Mouse (Mus musculus) central nervous system, embryonic 11.5 days (tissue): ENCODE data around the gene Ostm1. TPM values are rescaled to one million over a fixed set of nuclear protein-coding genes. Genes with fewer than 3 reads are reported as not detected.

ENCODE experiments used
- polyA plus RNA-seq: library from polyadenylated mRNA; depleted of rRNA; stranded (reverse); fragments of >200 nt; gene quantifications from 2 replicates; pipeline ENCODE4 v1.2.3, GENCODE M21; 2012; rRNA removed

The Ostm1 gene
- 18.7 and 23.5 TPM in 2 replicates for polyA plus RNA-seq

DNA sequence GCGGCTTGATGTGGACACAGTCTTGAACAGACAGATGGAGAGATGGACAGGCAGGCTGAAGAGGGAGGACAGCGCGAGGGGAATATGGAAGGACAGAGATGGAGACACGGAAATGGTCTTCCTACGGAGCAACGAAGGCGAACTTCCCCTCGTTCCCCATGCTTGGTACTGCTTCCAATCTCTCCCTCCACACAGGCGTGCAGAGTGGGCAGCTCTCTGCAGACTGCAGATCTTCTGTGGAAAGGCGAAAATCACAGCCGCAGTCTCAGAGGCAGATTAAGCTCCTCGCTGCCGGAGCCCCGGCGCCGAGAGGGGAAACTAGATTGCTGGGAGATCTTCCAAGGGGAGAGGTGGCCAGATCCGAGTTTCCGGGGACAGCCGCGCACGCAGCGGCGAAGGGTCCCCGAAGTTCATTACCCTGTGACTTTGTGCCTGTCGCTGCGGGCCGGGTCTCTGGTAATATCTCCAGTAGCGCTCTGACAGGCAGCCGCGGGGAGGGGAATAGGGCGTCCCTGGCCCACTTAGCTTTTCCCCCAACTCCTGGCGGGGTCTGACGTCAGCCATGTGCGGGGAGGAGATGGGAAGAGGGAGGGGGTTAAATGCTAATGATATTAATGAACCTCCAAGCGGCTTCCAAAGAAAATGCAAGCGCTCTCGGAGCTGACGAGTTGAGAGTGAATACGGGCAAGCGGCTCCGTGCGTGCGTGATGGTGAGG lies at the start of gene Ostm1, which contains the start of gene Nr2e1:
Gene Ostm1 (plus strand): TSS at position 666 of the 716 bp plus-strand sequence.
Gene Nr2e1 (minus strand): TSS at position 476 of the 716 bp plus-strand sequence.

Other genes starting within 250 kb of the Ostm1 start
- gene Afg1l, start 105.3 kb upstream of the Ostm1 start, polyA plus RNA-seq = 2.8 and 4.5 TPM in 2 replicates
- 174 and 179 TPM in 2 replicates for gene Snx3, start 81.8 kb upstream of the Ostm1 start, polyA plus RNA-seq
- 23.7 and 36.1 TPM in 2 replicates for gene Nr2e1, start 190 bp upstream of the Ostm1 start, polyA plus RNA-seq
- 69.9 and 126 TPM in 2 replicates for gene Sec63, start 177.7 kb downstream of the Ostm1 start, polyA plus RNA-seq